ENCODE assay signal across 31 mouse cellular contexts in the genomic region with DNA sequence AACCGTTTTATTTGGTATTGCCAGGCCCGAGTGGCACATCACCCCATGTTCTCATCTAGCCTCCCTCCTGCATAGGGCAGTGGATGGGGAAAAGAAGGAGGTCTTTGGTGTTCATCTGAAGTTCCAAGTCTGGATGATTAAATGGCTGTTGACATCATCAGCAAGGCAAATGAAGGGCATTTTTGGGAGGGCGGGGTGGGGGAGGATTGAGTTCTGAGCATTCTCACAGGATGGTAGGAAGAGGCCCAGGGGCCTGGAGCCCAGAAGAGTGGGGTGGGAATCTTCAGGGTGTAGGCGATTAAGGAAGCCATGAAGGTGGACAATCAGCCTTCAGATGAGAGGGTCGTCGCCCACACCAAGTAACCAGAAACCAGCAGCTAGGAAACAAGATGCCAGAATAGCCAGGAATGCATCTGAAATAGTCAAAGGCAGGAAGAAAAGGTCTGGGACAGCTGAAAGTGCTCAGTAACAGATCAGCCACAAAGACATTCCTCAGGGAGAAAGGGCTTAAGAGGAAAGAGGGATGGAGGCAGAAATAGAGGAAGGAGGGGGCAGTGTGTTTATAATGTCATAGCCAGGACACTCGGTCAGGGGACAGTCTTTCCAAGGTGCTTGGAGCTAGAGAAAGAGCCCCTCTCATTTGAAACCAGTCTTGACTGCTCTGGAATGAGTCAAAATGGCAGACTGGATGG. TPM values are rescaled to one million over a fixed set of nuclear protein-coding genes. Genes with fewer than 3 reads are reported as not detected.
DNase-seq lines count a peak whose midpoint lies in the region; ATAC-seq lines count a peak whose summit lies in the region.
"Had no signal": no experiment of that assay in that cellular context is flagged by ENCODE, and none has a peak within 500 bp of the region (broad histone marks: within the 10 kb centered on the region; RNA-seq: fewer than 3 reads in every experiment).

No protein-coding gene starts in this region.

- 54% methylated on average over 7 of the region's 7 CpGs for WGBS in lung, embryonic 16.5 days
- 77% methylated on average over 7 of the region's 7 CpGs for WGBS in limb, embryonic 10.5 days

- H3K9ac ChIP-seq in lung, embryonic 16.5 days (ENCODE audit: low read length) = no peak overlapping the region
- H3K9ac ChIP-seq: embryonic facial prominence, embryonic 12.5 days; forebrain, embryonic 13.5 days; forebrain, embryonic 15.5 days; forebrain, postnatal 0 days had no signal

- ATAC-seq in lung, embryonic 16.5 days (ENCODE audit: low read depth) = peak; percentile 65
- ATAC-seq: activated CD4-positive, CD25-positive, alpha-beta regulatory T cell, adult 4 months; CD4-positive, CD25-positive, alpha-beta regulatory T cell, adult 4 months; forebrain, embryonic 13.5 days; forebrain, embryonic 15.5 days; forebrain, postnatal 0 days; Patski had no signal

- DNase-seq in heart, adult 11 months = peak; percentile 21
- no peak for DNase-seq in heart, adult 18-20 months
- DNase-seq in lung, adult 18-20 months = no peak
- peak; percentile 56 for DNase-seq in R1 (ENCODE audit: low read depth, low spot score)
- no peak for DNase-seq in limb, embryonic 10.5 days (ENCODE audit: low spot score)
- DNase-seq in layer of hippocampus, adult 11-12 months (ENCODE audit: low spot score) = no peak
- DNase-seq in frontal cortex, postnatal 10 days (ENCODE audit: low spot score in 2 of 2) = no peak
- DNase-seq: adrenal gland, adult 8-10 months; adrenal gland, postnatal 14 days; adrenal gland, postnatal 36 days; B cell, adult 2 months; cerebellum, adult 11-12 months; cerebellum, adult 2 months; cerebellum, adult 9-10 months; cerebellum, postnatal 10 days; cerebellum, postnatal 25 days; forebrain, postnatal 0 days had no signal

- H3K4me3 ChIP-seq in lung, embryonic 16.5 days (ENCODE audit: low read length) = no peak overlapping the region
- H3K4me3 ChIP-seq in limb, embryonic 10.5 days = no peak overlapping the region
- H3K4me3 ChIP-seq: embryonic facial prominence, embryonic 10.5 days; embryonic facial prominence, embryonic 12.5 days; forebrain, embryonic 13.5 days; forebrain, embryonic 15.5 days had no signal

- H3K27me3 ChIP-seq in lung, embryonic 16.5 days (ENCODE audit: control insufficient read depth, insufficient read depth, low read depth, low read length) = no peaks in the 10 kb centered on the region
- H3K27me3 ChIP-seq in limb, embryonic 10.5 days (ENCODE audit: low read depth, poor library complexity, severe bottlenecking) = no peaks in the 10 kb centered on the region
- H3K27me3 ChIP-seq: CH12.LX; embryonic facial prominence, embryonic 12.5 days; forebrain, embryonic 15.5 days; Patski had no signal

- no peak overlapping the region for H3K4me2 ChIP-seq in lung, embryonic 16.5 days (ENCODE audit: low read depth, low read length)
- H3K4me2 ChIP-seq: embryonic facial prominence, embryonic 12.5 days; forebrain, embryonic 13.5 days; forebrain, embryonic 15.5 days had no signal

- peaks cover 9% of the 10 kb centered on the region; the same call in 1 of the 2 replicates for H3K4me1 ChIP-seq in lung, embryonic 16.5 days (replicated peaks; ENCODE audit: control insufficient read depth, insufficient read depth, low read length)
- peaks cover 21% of the 10 kb centered on the region for H3K4me1 ChIP-seq in limb, embryonic 10.5 days
- H3K4me1 ChIP-seq: forebrain, embryonic 15.5 days had no signal

- H3K9me3 ChIP-seq in lung, embryonic 16.5 days (ENCODE audit: control insufficient read depth, low read length) = no peaks in the 10 kb centered on the region
- no peaks in the 10 kb centered on the region for H3K9me3 ChIP-seq in limb, embryonic 10.5 days (replicated peaks)
- H3K9me3 ChIP-seq: embryonic facial prominence, embryonic 10.5 days; embryonic facial prominence, embryonic 12.5 days; forebrain, embryonic 13.5 days; forebrain, embryonic 15.5 days had no signal

- H3K36me3 ChIP-seq in lung, embryonic 16.5 days (ENCODE audit: control insufficient read depth, insufficient read depth, low read length) = no peaks in the 10 kb centered on the region
- H3K36me3 ChIP-seq in limb, embryonic 10.5 days = no peaks in the 10 kb centered on the region
- H3K36me3 ChIP-seq: embryonic facial prominence, embryonic 10.5 days; embryonic facial prominence, embryonic 12.5 days; forebrain, embryonic 15.5 days; G1E had no signal

- H3K27ac ChIP-seq in lung, embryonic 16.5 days (ENCODE audit: low read length) = no peak overlapping the region
- peak overlapping the region; percentile 31; the same call in 1 of the 2 replicates for H3K27ac ChIP-seq in limb, embryonic 10.5 days
- H3K27ac ChIP-seq: embryonic facial prominence, embryonic 10.5 days; embryonic facial prominence, embryonic 12.5 days; forebrain, embryonic 13.5 days; forebrain, embryonic 15.5 days had no signal

RNA-seq across cellular contexts. Expression of gene I0C0044D17Rik, which starts 20.4 kb away (rescaled TPM):
- total RNA-seq in heart, adult 18-20 months (2021) = not detected
- polyA plus RNA-seq in lung, embryonic 16.5 days (2015; fragmentation: Nextera tagmentation; extraction: Ambion mirVana) = not detected in 2 replicates
- not detected in 2 replicates for polyA plus RNA-seq in limb, embryonic 10.5 days (2016; fragmentation: Nextera tagmentation; extraction: Ambion mirVana)
- total RNA-seq: adrenal gland, adult 18-20 months; adrenal gland, adult 8-10 months; adrenal gland, postnatal 14 days; adrenal gland, postnatal 36 days; CH12.LX; forebrain, postnatal 0 days; G1E had no signal
- polyA plus RNA-seq: activated CD4-positive, CD25-positive, alpha-beta regulatory T cell, adult 4 months; CD4-positive, CD25-positive, alpha-beta regulatory T cell, adult 4 months; cerebellum, adult 2 months; cortical plate, adult 2 months; embryonic facial prominence, embryonic 10.5 days; embryonic facial prominence, embryonic 12.5 days; embryonic facial prominence, embryonic 14.5 days; forebrain, embryonic 11.5 days; forebrain, embryonic 13.5 days; forebrain, embryonic 15.5 days; forebrain, postnatal 0 days; G1E; Patski had no signal

RNA-seq across cellular contexts. Expression of gene Kank4, which starts 26.7 kb away (rescaled TPM):
- under 1 TPM; 0.52 to 0.72 TPM for total RNA-seq in heart, adult 18-20 months (2021)
- polyA plus RNA-seq in lung, embryonic 16.5 days (2015; fragmentation: Nextera tagmentation; extraction: Ambion mirVana) = 2.5 and 3.3 TPM in 2 replicates
- polyA plus RNA-seq in limb, embryonic 10.5 days (2016; fragmentation: Nextera tagmentation; extraction: Ambion mirVana) = 1.7 and 2.5 TPM in 2 replicates
- total RNA-seq: CH12.LX had no signal
- polyA plus RNA-seq: activated CD4-positive, CD25-positive, alpha-beta regulatory T cell, adult 4 months; CD4-positive, CD25-positive, alpha-beta regulatory T cell, adult 4 months; G1E; Patski had no signal

Comparison
In these comparisons a context has a peak if more than half of its experiments do, and no peak if none do; other contexts are left out.
1. DNase-seq: peak in heart, adult 11 months (single experiment) and R1 (single experiment); none in heart, adult 18-20 months (0 of 2), lung, adult 18-20 months (0 of 2), limb, embryonic 10.5 days (single experiment), layer of hippocampus, adult 11-12 months (single experiment) and frontal cortex, postnatal 10 days (0 of 2).